Mouse (Mus musculus) erythroblast, embryonic 14.5 days (primary cell): ENCODE data around the gene Rufy2. TPM values are rescaled to one million over a fixed set of nuclear protein-coding genes. Genes with fewer than 3 reads are reported as not detected.

ENCODE experiments used
- H3K27me3 ChIP-seq: 2 replicates; pipeline ENCODE4 v1.6.1; 2012; ENCODE audit warnings: inconsistent platforms; ENCODE audit not compliant: control insufficient read depth
- H3K36me3 ChIP-seq: 2 replicates; pipeline ENCODE4 v1.6.1; 2012; ENCODE audit warnings: mild to moderate bottlenecking, inconsistent platforms; ENCODE audit not compliant: control insufficient read depth
- H3K4me1 ChIP-seq: 2 replicates; pipeline ENCODE4 v1.6.1; 2012; ENCODE audit warnings: inconsistent platforms; ENCODE audit not compliant: control insufficient read depth
- H3K4me3 ChIP-seq: replicated peaks from 2 replicates; pipeline ENCODE3; 2012; ENCODE audit warnings: moderate library complexity, mild to moderate bottlenecking, inconsistent platforms
- H3K9me3 ChIP-seq: 2 replicates; pipeline ENCODE4 v1.6.1; 2012; ENCODE audit warnings: low read length, inconsistent platforms, mixed read lengths; ENCODE audit not compliant: control insufficient read depth
- GATA1 ChIP-seq: IDR thresholded peaks from 2 replicates; pipeline ENCODE4 v1.6.1; 2012; ENCODE audit warnings: low read length, inconsistent platforms, mixed read lengths
- TAL1 ChIP-seq: IDR thresholded peaks from 3 replicates; pipeline ENCODE4 v1.6.1; 2012; ENCODE audit warnings: low read length, inconsistent platforms, mixed read lengths
- polyA plus RNA-seq: library from polyadenylated mRNA; stranded (reverse); fragments of >175 nt; gene quantifications from 2 replicates; pipeline ENCODE4 v1.2.3, GENCODE M21; 2012

The Rufy2 gene
- polyA plus RNA-seq, 1 experiment, result not detected

- H3K36me3 ChIP-seq, result no peaks in the 10 kb centered on the region; the same call in 1 of the 2 replicates
- no peaks in the 10 kb centered on the region for H3K4me1 ChIP-seq
- no peaks in the 10 kb centered on the region for H3K9me3 ChIP-seq
- no peak for TF ChIP-seq GATA1
- TF ChIP-seq TAL1, result no peak
- no peaks in the 10 kb centered on the region for H3K27me3 ChIP-seq
- no peak overlapping the region for H3K4me3 ChIP-seq
These were observed 86.0 kb downstream of the Rufy2 start for GRCm38 (mm10) chr10:63065988-63066387.

Other genes with a start within 250 kb of the Rufy2 start
- gene Ccar1, start 187.9 kb upstream of the Rufy2 start, polyA plus RNA-seq, result 0.51 and 0.70 TPM in 2 replicates
- gene Tet1, start 71.2 kb upstream of the Rufy2 start, polyA plus RNA-seq, result 0.11 TPM in 1 of 2 replicates, not detected in the other
- 0.33 and 0.58 TPM in 2 replicates for gene Slc25a16, start 59.6 kb upstream of the Rufy2 start, polyA plus RNA-seq
- 1.0 and 1.6 TPM in 2 replicates for gene Dna2, start 33.2 kb upstream of the Rufy2 start, polyA plus RNA-seq
- gene Hnrnph3, start 44.0 kb downstream of the Rufy2 start, polyA plus RNA-seq, result 2.2 and 2.4 TPM in 2 replicates
- gene Pbld2, start 44.1 kb downstream of the Rufy2 start, polyA plus RNA-seq, result not detected in 2 replicates
- not detected in 2 replicates for gene Pbld1, start 79.9 kb downstream of the Rufy2 start, polyA plus RNA-seq
- not detected in 2 replicates for gene Atoh7, start 119.4 kb downstream of the Rufy2 start, polyA plus RNA-seq
- gene Mypn, start 223.7 kb downstream of the Rufy2 start, polyA plus RNA-seq, result not detected in 2 replicates